Mouse (Mus musculus) ES-CJ7 (cell line): ENCODE measurements at regions not wholly inside any gene's neighbourhood (a gene's known extent, or its start where the extent isn't known, plus 50 kb on each side); places are given as distances from the start of the nearest gene placed in this dataset.

Experiments
- DNase-seq: peaks from one replicate; pipeline ENCODE4 v3.0.0; 2011; ENCODE audit warnings: low read depth, low spot score

GRCm38 (mm10) chr15:97461060-97461459 is 214.0 kb upstream of the Amigo2 start:
- peak; percentile 78 for DNase-seq

DNA sequence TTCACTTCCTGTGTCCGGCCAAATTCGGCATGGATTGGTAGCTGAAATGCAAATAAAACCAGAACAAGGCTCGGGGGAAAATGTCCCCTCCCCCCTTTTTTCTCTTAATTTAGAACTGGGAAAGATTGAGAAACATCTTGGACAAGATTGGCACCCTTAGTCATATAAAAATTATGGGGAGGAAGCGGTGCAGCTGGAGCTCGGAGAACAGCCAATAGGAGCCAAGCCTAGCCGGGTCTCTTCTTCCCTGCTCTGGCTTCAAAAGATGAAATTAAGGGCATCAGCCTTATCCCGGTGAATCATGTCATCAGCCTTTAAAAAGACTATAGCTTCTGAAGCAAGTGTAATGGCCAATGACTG is 213.3 kb upstream of the Amigo2 start:
- no peak for DNase-seq

GRCm38 (mm10) chr15:97459606-97460359 is 212.7 kb upstream of the Amigo2 start:
- DNase-seq: no peak

GRCm38 (mm10) chr15:97458748-97459221 is 211.7 kb upstream of the Amigo2 start:
- peak; percentile 78 for DNase-seq

DNA sequence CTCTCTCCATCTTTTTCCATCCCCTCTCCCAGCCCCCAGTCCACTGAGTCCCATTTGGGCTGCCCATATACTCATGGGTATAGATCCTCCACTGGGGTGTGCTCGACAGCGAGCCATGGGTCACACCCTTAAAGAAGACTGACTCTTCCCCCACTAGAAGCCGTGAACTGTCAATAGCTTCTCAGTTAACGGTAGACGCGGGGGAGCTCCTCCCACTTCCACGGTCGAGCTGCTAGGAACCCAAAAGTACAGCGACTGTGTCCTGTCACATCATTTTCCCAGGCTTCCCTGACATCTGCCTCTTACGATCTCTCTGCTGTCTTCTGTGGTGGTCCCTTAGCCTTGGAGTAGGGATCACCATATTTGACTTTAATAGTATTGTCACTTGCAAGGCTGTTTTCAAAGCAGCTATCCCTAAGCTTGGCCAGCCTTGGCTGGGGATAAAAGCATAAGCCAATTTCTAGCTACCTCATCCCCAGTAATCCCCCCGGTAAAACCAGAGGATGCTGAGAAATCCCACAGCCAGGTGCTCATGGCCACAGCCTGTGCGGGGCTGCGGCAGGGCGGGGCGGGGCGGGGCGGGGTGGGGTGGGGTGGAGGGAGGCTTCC is 211.2 kb upstream of the Amigo2 start:
- no peak for DNase-seq

- no peak for DNase-seq
These were observed 210.4 kb upstream of the Amigo2 start for GRCm38 (mm10) chr15:97457468-97457867.

DNA sequence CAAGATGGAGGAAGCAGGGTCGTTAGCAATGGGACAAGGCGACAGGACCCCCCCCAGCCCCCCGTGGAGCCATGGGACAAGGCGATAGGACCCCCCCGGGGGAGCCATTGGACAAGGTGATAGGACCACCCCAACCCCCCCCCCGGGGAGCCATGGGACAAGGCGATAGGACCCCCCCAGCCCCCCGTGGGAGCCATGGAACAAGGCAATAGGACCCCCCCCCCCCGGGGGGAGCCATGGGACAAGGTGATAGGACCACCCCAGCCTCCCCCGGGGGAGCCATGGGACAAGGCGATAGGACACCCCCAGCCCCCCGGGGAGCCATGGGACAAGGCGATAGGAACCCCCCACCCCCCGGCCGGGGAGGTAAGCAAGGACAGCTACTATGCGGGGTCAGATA is 209.9 kb upstream of the Amigo2 start:
- DNase-seq: no peak

DNA sequence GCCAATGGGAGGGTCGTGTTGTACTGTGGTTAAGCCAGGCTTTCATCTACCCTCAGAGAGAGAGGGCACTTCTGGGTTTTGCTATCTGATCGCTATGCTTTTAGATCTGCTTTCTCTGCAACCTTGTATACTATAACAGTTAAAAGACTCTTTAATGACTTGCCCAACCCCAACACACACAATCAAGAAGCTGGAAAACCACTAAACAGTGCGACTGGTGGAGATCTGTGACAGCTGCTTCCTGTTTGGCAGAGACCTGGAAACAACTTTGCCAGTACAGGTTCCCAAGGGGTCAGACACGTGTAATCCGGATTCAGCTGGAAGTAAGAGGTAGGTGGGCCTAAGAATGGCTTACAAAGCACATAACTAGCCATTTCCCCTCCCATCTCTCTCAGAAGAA is 208.6 kb upstream of the Amigo2 start:
- no peak for DNase-seq

DNA sequence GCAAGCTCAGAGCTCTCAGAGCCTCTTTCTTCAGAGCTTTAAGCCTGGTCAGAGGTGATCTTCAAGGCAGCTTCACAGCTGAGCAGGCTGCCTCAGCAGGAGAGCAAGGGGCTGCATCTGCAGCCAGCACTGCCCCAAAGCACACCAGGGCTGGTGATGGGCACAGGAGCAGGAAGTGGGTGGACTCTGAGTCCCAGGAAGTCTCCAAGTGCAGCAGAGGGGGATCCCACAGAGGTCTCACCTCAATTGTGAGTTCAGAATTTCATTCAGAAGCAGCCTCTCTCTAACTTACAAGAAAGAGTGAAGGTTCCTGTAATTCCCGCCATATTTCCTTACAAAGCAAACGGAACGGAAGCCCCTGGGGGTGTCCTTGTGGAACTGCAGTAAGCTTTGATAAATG is 202.6 kb upstream of the Amigo2 start:
- DNase-seq: no peak

DNA sequence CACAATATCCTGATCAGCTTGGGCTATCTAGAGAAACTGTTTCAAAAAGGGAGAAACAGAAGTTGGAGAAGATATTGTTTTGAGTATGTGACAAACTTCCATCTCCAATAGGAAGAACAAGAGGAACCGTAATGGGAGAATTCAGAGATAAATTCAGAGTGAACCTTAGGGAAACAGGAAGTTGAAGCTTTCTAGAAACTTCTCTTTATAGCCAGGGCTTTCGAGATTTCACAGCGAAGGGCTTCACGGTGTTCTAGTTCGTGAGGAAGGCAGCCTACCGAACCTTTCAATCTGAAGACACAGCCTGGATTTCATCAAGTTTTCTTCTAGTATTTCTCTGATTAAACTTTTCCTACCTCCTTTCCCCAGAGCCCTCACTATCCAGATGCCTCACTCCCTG is 201.9 kb upstream of the Amigo2 start:
- no peak for DNase-seq

- peak; percentile 80 for DNase-seq
These were observed 201.3 kb upstream of the Amigo2 start for GRCm38 (mm10) chr15:97448243-97448880.

DNA sequence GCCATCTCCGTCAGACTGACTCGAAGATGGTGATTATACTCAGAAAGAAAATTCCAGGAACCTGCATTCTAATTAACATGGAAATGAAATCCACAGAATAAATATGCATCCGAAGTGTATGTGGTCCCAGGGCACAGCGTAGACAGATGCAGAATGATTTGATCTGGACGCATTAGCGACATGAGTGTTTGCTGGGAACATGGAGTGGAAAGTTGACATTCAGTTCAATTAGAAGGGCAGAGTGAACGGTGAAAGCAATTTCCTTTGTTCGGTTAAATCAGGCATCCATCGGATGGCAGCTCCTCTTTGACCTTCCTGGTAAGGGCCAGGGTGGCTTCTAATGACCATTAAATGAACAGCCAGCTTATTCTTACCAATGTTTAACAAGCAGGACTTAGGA is 199.1 kb upstream of the Amigo2 start:
- DNase-seq: no peak

- DNase-seq: no peak
These were observed 191.2 kb upstream of the Amigo2 start for GRCm38 (mm10) chr15:97438235-97438760.
